Mouse (Mus musculus): ENCODE results near the gene Haus6. TPM values are rescaled to one million over a fixed set of nuclear protein-coding genes. Genes with fewer than 3 reads are reported as not detected.
A peak's percentile ranks its signal among the peaks of the same experiment; 100 is the strongest.

Gene Haus6
- polyA plus RNA-seq, 1 experiment from 2014 or later: 27.8 TPM

DNA sequence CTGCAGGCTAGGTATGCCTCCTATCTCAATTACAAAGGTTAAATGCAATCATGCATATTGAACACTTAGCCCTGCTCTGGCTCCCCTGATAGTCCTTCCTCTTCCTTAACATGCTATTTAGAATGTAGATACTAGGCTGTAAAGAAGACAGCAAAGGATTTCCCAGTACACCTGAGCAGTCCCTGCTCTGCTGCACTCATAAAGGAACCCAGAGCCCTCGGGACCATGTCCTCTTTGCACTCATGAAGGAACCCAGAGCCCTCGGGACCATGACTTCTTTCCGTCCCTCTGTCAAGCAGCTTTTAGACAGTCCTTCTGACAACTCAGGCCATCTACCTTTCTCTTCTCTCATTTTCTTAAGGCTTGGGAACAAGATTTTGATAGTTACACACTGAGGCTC, 31.3 kb downstream of the Haus6 start:
- no peak overlapping the region for H3K27ac ChIP-seq (ENCODE audit: low read depth, low read length)
- WGBS: 86% methylated on average over 3 of the region's 3 CpGs
- no peak overlapping the region for H3K4me2 ChIP-seq
- peaks cover 16% of the 10 kb centered on the region for H3K36me3 ChIP-seq (ENCODE audit: control insufficient read depth, insufficient read depth, low read length)
- H3K9me3 ChIP-seq (ENCODE audit: control insufficient read depth, low read length): no peaks in the 10 kb centered on the region
- peaks cover 10% of the 10 kb centered on the region for H3K4me1 ChIP-seq (replicated peaks; ENCODE audit: control insufficient read depth, insufficient read depth, low read length)
- DNase-seq (ENCODE audit: low spot score) (no peak), ATAC-seq (replicated peaks; ENCODE audit: low FRiP score) (no peak)
- no peak overlapping the region for H3K4me3 ChIP-seq (ENCODE audit: low read depth, low read length)
- H3K27me3 ChIP-seq (replicated peaks; ENCODE audit: control insufficient read depth, insufficient read depth, low read length): no peaks in the 10 kb centered on the region
- no peak overlapping the region for H3K9ac ChIP-seq (ENCODE audit: low read depth, low read length)

DNA sequence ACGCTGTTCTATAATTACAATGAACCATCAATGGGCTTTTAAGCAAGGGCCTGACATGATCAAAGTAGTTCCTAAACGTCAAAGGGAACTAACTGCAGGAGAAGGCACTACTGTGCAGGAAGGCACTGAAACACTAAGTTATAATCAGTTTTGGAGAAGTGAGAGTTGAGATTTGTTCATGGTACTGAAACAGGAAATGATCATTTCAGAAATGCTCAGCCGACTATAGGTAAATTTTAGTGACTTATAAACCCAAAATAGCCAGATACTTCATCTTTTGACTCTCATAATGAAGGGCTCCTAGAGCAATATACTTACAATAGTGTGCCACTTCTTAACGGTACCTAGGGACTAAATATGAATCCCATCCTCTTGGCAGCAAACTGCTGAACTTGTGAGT, 31.8 kb downstream of the Haus6 start:
- no peaks in the 10 kb centered on the region for H3K9me3 ChIP-seq (ENCODE audit: control insufficient read depth, low read length)
- no peaks in the 10 kb centered on the region for H3K27me3 ChIP-seq (replicated peaks; ENCODE audit: control insufficient read depth, insufficient read depth, low read length)
- ATAC-seq (replicated peaks; ENCODE audit: low FRiP score) (no peak), DNase-seq (ENCODE audit: low spot score) (no peak)
- no peak overlapping the region for H3K4me2 ChIP-seq
- 69% methylated on average over 4 of the region's 4 CpGs for WGBS
- no peak overlapping the region for H3K4me3 ChIP-seq (ENCODE audit: low read depth, low read length)
- peaks cover 13% of the 10 kb centered on the region for H3K36me3 ChIP-seq (ENCODE audit: control insufficient read depth, insufficient read depth, low read length)
- no peak overlapping the region for H3K27ac ChIP-seq (ENCODE audit: low read depth, low read length)
- H3K9ac ChIP-seq (ENCODE audit: low read depth, low read length): no peak overlapping the region
- H3K4me1 ChIP-seq (replicated peaks; ENCODE audit: control insufficient read depth, insufficient read depth, low read length): peaks cover 11% of the 10 kb centered on the region

DNA sequence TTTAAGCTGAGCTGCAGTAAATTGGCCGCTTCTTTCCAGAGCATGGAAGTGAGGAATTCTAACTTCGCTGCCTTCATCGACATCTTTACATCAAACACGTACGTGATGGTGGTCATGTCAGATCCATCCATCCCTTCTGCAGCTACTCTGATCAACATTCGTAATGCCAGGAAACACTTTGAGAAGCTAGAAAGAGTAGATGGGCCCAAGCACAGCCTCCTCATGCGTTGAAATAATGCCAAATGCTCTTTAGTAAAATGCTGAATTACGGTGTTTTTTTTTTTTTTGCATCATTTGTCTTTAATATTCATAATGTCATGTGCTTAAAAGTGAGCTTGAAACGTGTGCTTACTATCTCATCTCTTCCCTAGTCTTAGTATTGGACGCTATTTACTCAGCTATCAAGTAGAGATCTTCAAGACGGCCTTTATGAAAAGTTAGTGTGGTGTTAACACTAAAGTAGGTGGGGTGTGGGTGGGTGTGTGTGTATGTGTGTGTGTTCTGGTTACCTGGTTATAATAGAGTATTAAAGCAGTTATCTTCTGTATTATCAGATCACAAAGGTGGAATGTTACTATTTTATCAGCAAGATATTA, 35.1 kb downstream of the Haus6 start:
- peak overlapping the region; percentile 80 for H3K4me3 ChIP-seq (ENCODE audit: low read depth, low read length)
- WGBS: 8% methylated on average over 11 of the region's 11 CpGs
- no peak overlapping the region for H3K27ac ChIP-seq (ENCODE audit: low read depth, low read length)
- no peaks in the 10 kb centered on the region for H3K27me3 ChIP-seq (replicated peaks; ENCODE audit: control insufficient read depth, insufficient read depth, low read length)
- H3K9me3 ChIP-seq (ENCODE audit: control insufficient read depth, low read length): no peaks in the 10 kb centered on the region
- ATAC-seq (replicated peaks; ENCODE audit: low FRiP score) (no peak), DNase-seq (ENCODE audit: low spot score) (no peak)
- H3K36me3 ChIP-seq (ENCODE audit: control insufficient read depth, insufficient read depth, low read length): peaks cover 2% of the 10 kb centered on the region; the same call in 1 of the 2 replicates
- H3K4me2 ChIP-seq: peak overlapping the region; percentile 82
- H3K9ac ChIP-seq (ENCODE audit: low read depth, low read length): peak overlapping the region; percentile 91
- H3K4me1 ChIP-seq (replicated peaks; ENCODE audit: control insufficient read depth, insufficient read depth, low read length): peaks cover 16% of the 10 kb centered on the region

DNA sequence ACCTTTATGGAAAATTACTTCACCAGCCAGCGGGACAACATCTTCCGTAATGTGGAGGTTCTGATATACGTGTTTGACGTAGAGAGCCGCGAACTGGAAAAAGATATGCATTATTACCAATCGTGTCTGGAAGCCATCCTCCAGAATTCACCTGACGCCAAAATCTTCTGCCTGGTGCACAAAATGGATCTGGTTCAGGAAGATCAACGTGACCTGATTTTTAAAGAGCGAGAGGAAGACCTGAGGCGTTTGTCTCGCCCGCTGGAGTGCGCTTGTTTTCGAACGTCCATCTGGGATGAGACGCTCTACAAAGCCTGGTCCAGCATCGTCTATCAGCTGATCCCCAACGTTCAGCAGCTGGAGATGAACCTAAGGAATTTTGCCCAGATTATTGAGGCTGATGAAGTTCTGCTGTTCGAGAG, 35.7 kb downstream of the Haus6 start:
- Histone ChIP-seq H3K9ac (ENCODE audit: low read depth, low read length) (peak overlapping the region; percentile 91), H3K27ac (ENCODE audit: low read depth, low read length) (peak overlapping the region; percentile 93), H3K4me3 (ENCODE audit: low read depth, low read length) (peak overlapping the region; percentile 80), H3K4me1 (replicated peaks; ENCODE audit: control insufficient read depth, insufficient read depth, low read length) (peaks cover 16% of the 10 kb centered on the region), H3K36me3 (ENCODE audit: control insufficient read depth, insufficient read depth, low read length) (peaks cover 2% of the 10 kb centered on the region; the same call in 1 of the 2 replicates), H3K9me3 (ENCODE audit: control insufficient read depth, low read length) (no peaks in the 10 kb centered on the region), H3K27me3 (replicated peaks; ENCODE audit: control insufficient read depth, insufficient read depth, low read length) (no peaks in the 10 kb centered on the region), H3K4me2 (peak overlapping the region; percentile 82)
- under 1% methylated on average over 20 of the region's 20 CpGs for WGBS
- DNase-seq (ENCODE audit: low spot score) (peak; percentile 56), ATAC-seq (replicated peaks; ENCODE audit: low FRiP score) (0 out of 2 replicates have a peak, but pooled peaks have one; percentile 24)

DNA sequence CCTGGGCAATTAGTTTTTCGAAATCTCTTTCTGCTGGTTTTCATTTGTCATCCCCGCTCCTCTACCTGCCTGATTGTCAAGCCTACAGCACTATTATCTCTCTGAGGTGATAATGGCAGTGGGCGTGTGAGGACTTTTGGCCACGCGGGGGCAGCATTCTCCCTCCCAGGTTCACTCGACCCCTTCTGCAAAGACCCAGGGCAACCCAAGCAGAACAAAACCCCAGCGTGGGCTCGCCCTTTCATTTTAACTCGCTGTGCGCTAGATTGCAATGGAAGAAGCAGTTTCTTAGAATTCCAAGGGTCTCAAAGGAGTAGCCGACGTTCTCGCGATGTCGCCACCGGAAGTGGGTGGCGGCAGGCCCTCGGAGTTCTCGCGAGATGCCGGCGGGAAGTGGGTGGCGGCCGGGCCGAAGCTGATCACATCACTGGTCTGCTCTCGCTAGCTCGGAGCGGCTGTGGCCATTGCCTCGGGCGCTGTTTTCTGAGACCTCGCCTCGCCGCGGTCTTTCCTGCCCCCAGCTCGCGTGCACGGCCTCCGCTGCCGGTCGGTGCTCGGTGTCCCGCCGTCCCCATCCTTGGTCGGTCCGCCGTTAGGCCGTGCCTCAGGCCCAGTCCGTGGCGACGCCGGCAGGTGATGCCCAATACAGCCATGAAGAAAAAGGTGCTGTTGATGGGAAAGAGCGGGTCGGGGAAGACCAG, 36.4 kb downstream of the Haus6 start, which contains the start of gene Rraga:
Gene Rraga, plus strand, starts transcription at position 386 of the 701 bp plus-strand sequence.
- Histone ChIP-seq H3K36me3 (ENCODE audit: control insufficient read depth, insufficient read depth, low read length) (peaks cover 2% of the 10 kb centered on the region; the same call in 1 of the 2 replicates), H3K27ac (ENCODE audit: low read depth, low read length) (peak within 1 kb of the TSS; percentile 93), H3K9me3 (ENCODE audit: control insufficient read depth, low read length) (no peaks in the 10 kb centered on the region), H3K4me1 (replicated peaks; ENCODE audit: control insufficient read depth, insufficient read depth, low read length) (peaks cover 16% of the 10 kb centered on the region), H3K9ac (ENCODE audit: low read depth, low read length) (peak within 1 kb of the TSS; percentile 91), H3K27me3 (replicated peaks; ENCODE audit: control insufficient read depth, insufficient read depth, low read length) (no peaks in the 10 kb centered on the region), H3K4me2 (peak within 1 kb of the TSS; percentile 82), H3K4me3 (ENCODE audit: low read depth, low read length) (peak within 1 kb of the TSS; percentile 80)
- under 1% methylated on average over 53 of the region's 53 CpGs for WGBS
- peak; percentile 92 for DNase-seq (ENCODE audit: low spot score)
- ATAC-seq (replicated peaks; ENCODE audit: low FRiP score): peak; percentile 96

DNA sequence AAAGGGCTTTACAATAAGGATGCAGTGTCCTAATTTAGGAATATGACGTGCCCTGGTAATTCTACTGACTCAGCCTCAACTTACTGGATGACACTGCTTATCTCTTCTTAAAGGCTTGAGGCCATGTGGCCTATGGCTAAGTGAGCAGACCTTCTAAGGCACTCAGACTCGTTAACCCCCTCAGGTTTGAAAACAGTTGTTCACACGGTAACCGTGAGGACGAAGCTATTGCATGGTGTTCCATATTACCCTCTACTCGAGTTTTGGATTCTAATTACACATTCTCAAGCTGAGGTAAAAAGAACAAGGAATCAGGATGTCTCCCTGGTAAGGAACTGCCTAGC, 36.9 kb downstream of the Haus6 start:
- Histone ChIP-seq H3K27me3 (replicated peaks; ENCODE audit: control insufficient read depth, insufficient read depth, low read length) (no peaks in the 10 kb centered on the region), H3K4me1 (replicated peaks; ENCODE audit: control insufficient read depth, insufficient read depth, low read length) (peaks cover 16% of the 10 kb centered on the region), H3K4me3 (ENCODE audit: low read depth, low read length) (peak overlapping the region; percentile 80), H3K9ac (ENCODE audit: low read depth, low read length) (peak overlapping the region; percentile 91), H3K27ac (ENCODE audit: low read depth, low read length) (peak overlapping the region; percentile 93), H3K4me2 (peak overlapping the region; percentile 82), H3K36me3 (ENCODE audit: control insufficient read depth, insufficient read depth, low read length) (peaks cover 2% of the 10 kb centered on the region; the same call in 1 of the 2 replicates), H3K9me3 (ENCODE audit: control insufficient read depth, low read length) (no peaks in the 10 kb centered on the region)
- ATAC-seq (replicated peaks; ENCODE audit: low FRiP score) (peak; percentile 25), DNase-seq (ENCODE audit: low spot score) (no peak)
- WGBS: 14% methylated on average over 6 of the region's 6 CpGs

DNA sequence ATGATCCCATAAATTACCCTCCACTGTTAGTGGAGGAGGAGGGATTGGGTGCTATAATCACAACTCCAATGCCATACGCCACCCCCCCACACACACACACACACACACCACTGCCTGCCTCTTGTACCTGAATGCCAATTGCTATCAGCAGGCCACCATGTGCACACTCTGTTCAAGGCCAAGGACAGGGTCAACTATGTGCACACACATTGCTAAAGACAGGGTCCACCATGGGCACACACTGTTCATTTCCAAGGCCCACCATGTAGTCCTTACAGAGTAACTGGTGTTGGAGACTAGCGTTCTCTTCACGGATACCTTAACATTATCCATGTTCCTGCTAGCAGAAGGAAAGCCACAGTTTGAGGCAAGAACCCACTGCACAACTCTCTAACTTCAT, 50.8 kb downstream of the Haus6 start:
- DNase-seq (ENCODE audit: low spot score) (no peak), ATAC-seq (replicated peaks; ENCODE audit: low FRiP score) (no peak)
- no peaks in the 10 kb centered on the region for H3K27me3 ChIP-seq (replicated peaks; ENCODE audit: control insufficient read depth, insufficient read depth, low read length)
- H3K4me1 ChIP-seq (replicated peaks; ENCODE audit: control insufficient read depth, insufficient read depth, low read length): no peaks in the 10 kb centered on the region; the same call in 1 of the 2 replicates
- no peaks in the 10 kb centered on the region for H3K9me3 ChIP-seq (ENCODE audit: control insufficient read depth, low read length)
- no peak overlapping the region for H3K9ac ChIP-seq (ENCODE audit: low read depth, low read length)
- no peak overlapping the region for H3K27ac ChIP-seq (ENCODE audit: low read depth, low read length)
- H3K4me2 ChIP-seq: no peak overlapping the region
- WGBS: 91% methylated on average over 3 of the region's 3 CpGs
- no peak overlapping the region for H3K4me3 ChIP-seq (ENCODE audit: low read depth, low read length)
- no peaks in the 10 kb centered on the region for H3K36me3 ChIP-seq (ENCODE audit: control insufficient read depth, insufficient read depth, low read length)

DNA sequence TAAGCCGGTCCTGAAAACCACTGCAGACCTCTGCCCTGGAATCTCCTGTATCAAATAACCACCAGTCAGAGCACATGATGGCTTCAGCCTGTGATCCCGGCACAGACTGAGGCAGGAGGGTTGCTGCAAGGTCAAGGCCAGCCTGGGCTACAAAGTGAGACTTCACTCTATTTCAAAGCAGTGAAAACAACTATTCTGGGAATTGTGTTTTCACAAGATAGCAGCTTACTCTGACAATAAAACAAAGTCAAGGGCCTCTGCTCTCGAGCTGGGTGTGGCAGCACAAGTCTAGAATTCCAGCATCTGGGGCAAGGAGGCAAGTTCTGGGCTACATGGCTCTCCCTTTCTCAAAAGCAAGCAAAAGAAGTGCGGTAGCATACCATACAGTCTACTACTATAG, 52.8 kb downstream of the Haus6 start:
- Histone ChIP-seq H3K4me2 (no peak overlapping the region), H3K9ac (ENCODE audit: low read depth, low read length) (no peak overlapping the region), H3K27me3 (replicated peaks; ENCODE audit: control insufficient read depth, insufficient read depth, low read length) (no peaks in the 10 kb centered on the region), H3K36me3 (ENCODE audit: control insufficient read depth, insufficient read depth, low read length) (no peaks in the 10 kb centered on the region), H3K4me1 (replicated peaks; ENCODE audit: control insufficient read depth, insufficient read depth, low read length) (no peaks in the 10 kb centered on the region), H3K9me3 (ENCODE audit: control insufficient read depth, low read length) (no peaks in the 10 kb centered on the region), H3K4me3 (ENCODE audit: low read depth, low read length) (no peak overlapping the region), H3K27ac (ENCODE audit: low read depth, low read length) (no peak overlapping the region)
- DNase-seq (ENCODE audit: low spot score): no peak
- ATAC-seq (replicated peaks; ENCODE audit: low FRiP score): no peak
- 56% methylated on average over 4 of the region's 4 CpGs for WGBS

DNA sequence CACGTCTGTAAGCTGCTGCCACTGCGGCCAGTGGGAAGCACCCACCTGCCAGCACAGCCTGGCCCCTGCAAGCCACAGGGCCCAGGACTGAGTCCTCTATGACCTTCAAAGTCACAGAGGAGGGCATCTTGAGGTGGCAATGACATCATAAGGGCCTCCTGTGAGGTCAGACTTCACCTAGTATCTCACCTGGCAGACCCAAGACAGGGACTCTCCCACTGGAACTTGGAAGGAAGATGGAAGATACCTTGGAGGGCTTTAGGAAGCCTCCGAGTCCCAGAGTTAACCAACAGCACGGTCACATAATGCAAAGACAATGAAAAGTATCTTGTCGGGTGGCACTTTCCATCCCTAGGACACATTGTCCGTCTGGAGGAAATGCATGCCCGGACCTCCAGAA, 53.6 kb downstream of the Haus6 start, which contains the start of gene Saxo1:
Gene Saxo1, minus strand, starts transcription at position 101 of the 400 bp plus-strand sequence.
- ATAC-seq (replicated peaks; ENCODE audit: low FRiP score) (no peak), DNase-seq (ENCODE audit: low spot score) (no peak)
- H3K4me3 ChIP-seq (ENCODE audit: low read depth, low read length): no peak within 1 kb of the TSS
- H3K9me3 ChIP-seq (ENCODE audit: control insufficient read depth, low read length): no peaks in the 10 kb centered on the region
- no peaks in the 10 kb centered on the region for H3K36me3 ChIP-seq (ENCODE audit: control insufficient read depth, insufficient read depth, low read length)
- no peaks in the 10 kb centered on the region for H3K4me1 ChIP-seq (replicated peaks; ENCODE audit: control insufficient read depth, insufficient read depth, low read length)
- H3K9ac ChIP-seq (ENCODE audit: low read depth, low read length): no peak within 1 kb of the TSS
- 82% methylated on average over 7 of the region's 7 CpGs for WGBS
- no peak within 1 kb of the TSS for H3K27ac ChIP-seq (ENCODE audit: low read depth, low read length)
- no peak within 1 kb of the TSS for H3K4me2 ChIP-seq
- H3K27me3 ChIP-seq (replicated peaks; ENCODE audit: control insufficient read depth, insufficient read depth, low read length): no peaks in the 10 kb centered on the region

Measured in liver, embryonic 11.5 days (tissue).